Mouse (Mus musculus): Measurements from ENCODE around the gene Kcnk4. TPM values are rescaled to one million over a fixed set of nuclear protein-coding genes. Genes with fewer than 3 reads are reported as not detected.

Kcnk4 gene
- total and polyA plus RNA-seq, 3 experiments = 0.15 to 1.8 TPM; not detected in 1

- peak; percentile 100 for DNase-seq (ENCODE audit: low read depth, low spot score)
- Histone ChIP-seq H3K27ac (ENCODE audit: control insufficient read depth, low read depth, low read length) (peak within 1 kb of the TSS; percentile 82), H3K9me3 (replicated peaks; ENCODE audit: insufficient read depth, low read length) (no peaks in the 10 kb centered on the region), H3K36me3 (ENCODE audit: control insufficient read depth in 1 of 2, insufficient read depth in 2 of 2, low read length in 2 of 2) (peaks cover 0 to 5% of the 10 kb centered on the region in 2 experiments; a peak in 2 of 4 replicates), H3K4me1 (ENCODE audit: control insufficient read depth in 1 of 2, insufficient read depth in 2 of 2, low read length in 2 of 2) (peaks cover 0 to 10% of the 10 kb centered on the region in 2 experiments; a peak in 1 of 4 replicates), H3K27me3 (ENCODE audit: control insufficient read depth in 1 of 2, insufficient read depth in 2 of 2, low read length in 2 of 2) (no peaks in the 10 kb centered on the region), H3K9ac (ENCODE audit: control insufficient read depth, low read depth, low read length, poor library complexity, severe bottlenecking) (peak within 1 kb of the TSS; percentile 88), H3K79me2 (ENCODE audit: control insufficient read depth, insufficient read depth, low read length, poor library complexity) (peaks cover 15% of the 10 kb centered on the region), H3K4me3 (ENCODE audit: control insufficient read depth in 1 of 2, insufficient read depth in 1 of 2, low read depth in 2 of 2, low read length in 2 of 2) (peak within 1 kb of the TSS; percentile 83 to 92)
- TF ChIP-seq TBP (IDR thresholded peaks at IDR 0.05; ENCODE audit: low read depth, low read length) (peak; percentile 86), ZMIZ1 (IDR thresholded peaks at IDR 0.05; ENCODE audit: low read depth, low read length) (0 out of 2 replicates have a peak, but pooled peaks have one; percentile 35), NELFE (IDR thresholded peaks at IDR 0.05; ENCODE audit: low read depth, low read length) (peak; percentile 44), MYB (IDR thresholded peaks at IDR 0.05; ENCODE audit: low read depth, low read length) (peak; percentile 38; the same call in 1 of the 2 replicates), POLR2A (IDR thresholded peaks at IDR 0.05; ENCODE audit: control insufficient read depth in 1 of 2, insufficient read depth in 1 of 2, low read depth in 1 of 2, low read length in 2 of 2, poor library complexity in 1 of 2) (peak; percentile 52 to 60; a peak in 3 of 4 replicates), MXI1 (IDR thresholded peaks at IDR 0.05; ENCODE audit: low read depth, low read length) (peak; percentile 88), KAT2A (conservative IDR thresholded peaks at IDR 0.05; ENCODE audit: low read depth, low read length) (no peak), USF1 (IDR thresholded peaks at IDR 0.05; ENCODE audit: low read depth, low read length) (peak; percentile 78), ELF1 (IDR thresholded peaks at IDR 0.05; ENCODE audit: low read depth, low read length) (peak; percentile 77), TCF12 (IDR thresholded peaks at IDR 0.05; ENCODE audit: low read depth, low read length) (0 out of 2 replicates have a peak, but pooled peaks have one; percentile 5), BHLHE40 (IDR thresholded peaks at IDR 0.05; ENCODE audit: borderline replicate concordance, low read depth, low read length) (no peak), JUND (IDR thresholded peaks at IDR 0.05; ENCODE audit: low read depth, low read length) (no peak), SIN3A (IDR thresholded peaks at IDR 0.05; ENCODE audit: low read length) (peak; percentile 81), MYC (IDR thresholded peaks at IDR 0.05; ENCODE audit: low read depth, low read length) (peak; percentile 80; the same call in 1 of the 2 replicates), ZKSCAN1 (IDR thresholded peaks at IDR 0.05; ENCODE audit: low read depth, low read length) (no peak), CTCF (IDR thresholded peaks at IDR 0.05 in 2 of 3, conservative IDR thresholded peaks at IDR 0.05 in 1 of 3; ENCODE audit: control insufficient read depth in 1 of 3, insufficient read depth in 1 of 3, low read depth in 2 of 3, low read length in 3 of 3, poor library complexity in 1 of 3, severe bottlenecking in 1 of 3) (no peak), ETS1 (IDR thresholded peaks at IDR 0.05; ENCODE audit: low read depth, low read length) (peak; percentile 82), POLR2AphosphoS2 (IDR thresholded peaks at IDR 0.05; ENCODE audit: low read length) (0 out of 2 replicates have a peak, but pooled peaks have one; percentile 8), MAX (IDR thresholded peaks at IDR 0.05; ENCODE audit: low read length) (peak; percentile 95), NRF1 (IDR thresholded peaks at IDR 0.05; ENCODE audit: insufficient read depth, low read depth, low read length, poor library complexity, severe bottlenecking) (peak; percentile 94), MAZ (IDR thresholded peaks at IDR 0.05; ENCODE audit: low read depth, low read length) (peak; percentile 73; the same call in 1 of the 2 replicates), RAD21 (IDR thresholded peaks at IDR 0.05; ENCODE audit: low read depth, low read length) (no peak)
Observed at GRCm38 (mm10) chr19:6921647-6922567, 12.4 kb downstream of the Kcnk4 start, which contains the start of gene Esrra. TSS of gene Esrra (minus strand) at chr19:6921813.

Data from MEL (cell line).